Mouse (Mus musculus) lung, adult 2 months (tissue): Measurements from ENCODE around the gene Pi4ka.

Source experiments
- CTCF ChIP-seq: fragments of 200-500 bp; IDR thresholded peaks from 2 replicates; pipeline ENCODE4 v1.5.1; 2011; ENCODE audit warnings: mild to moderate bottlenecking, low read length, control low read depth; ENCODE audit not compliant: insufficient read depth
- POLR2A ChIP-seq: fragments of 200-500 bp; IDR thresholded peaks from 2 replicates; pipeline ENCODE4 v1.6.1; 2011; ENCODE audit warnings: low read depth, mild to moderate bottlenecking, control low read depth, low read length, borderline replicate concordance; ENCODE audit errors: extremely low read depth

GRCm38 (mm10) chr16:17276164-17277151 lies 129.7 kb downstream of the Pi4ka start:
- TF ChIP-seq CTCF, result peak; percentile 56
- peak; percentile 33; the same call in 1 of the 2 replicates for TF ChIP-seq POLR2A
